Mouse (Mus musculus): ENCODE results near the gene Iqck. TPM values are rescaled to one million over a fixed set of nuclear protein-coding genes. Genes with fewer than 3 reads are reported as not detected.

The Iqck gene
- total RNA-seq, 1 experiment: 1.8 TPM

GRCm38 (mm10) chr7:118846329-118846728 lies 9.2 kb upstream of the Iqck start:
- TF ChIP-seq CHD2 (IDR thresholded peaks at IDR 0.05; ENCODE audit: low read depth, low read length): no peak
- TF ChIP-seq HCFC1 (IDR thresholded peaks at IDR 0.05; ENCODE audit: borderline replicate concordance, insufficient read depth, low read length): no peak
- Histone ChIP-seq H3K4me1 (ENCODE audit: control insufficient read depth in 2 of 2, insufficient read depth in 2 of 2, low read length in 2 of 2, poor library complexity in 1 of 2) (peaks cover 8 to 33% of the 10 kb centered on the region in 2 experiments; a peak in 3 of 4 replicates), H3K27ac (ENCODE audit: insufficient read depth, low read depth, low read length, poor library complexity, severe bottlenecking) (no peak overlapping the region), H3K9ac (ENCODE audit: insufficient read depth, low read depth, low read length, poor library complexity, severe bottlenecking) (no peak overlapping the region), H3K4me3 (ENCODE audit: insufficient read depth in 1 of 2, low read depth in 1 of 2, low read length in 2 of 2, poor library complexity in 1 of 2, severe bottlenecking in 1 of 2) (no peak overlapping the region), H3K36me3 (ENCODE audit: control insufficient read depth, insufficient read depth, low read length, poor library complexity, severe bottlenecking) (peaks cover 76% of the 10 kb centered on the region), H3K9me3 (ENCODE audit: control insufficient read depth, insufficient read depth, low read depth, low read length) (no peaks in the 10 kb centered on the region)
- in situ Hi-C loops (cut with MboI; ENCODE audit: low sequenced_read_pairs in 2 of 2, unreplicated experiment in 2 of 2): no loop called here
- no peak for DNase-seq (ENCODE audit: low read depth, low spot score)

GRCm38 (mm10) chr7:118848796-118849195 lies 6.8 kb upstream of the Iqck start:
- H3K4me3 ChIP-seq (ENCODE audit: insufficient read depth in 1 of 2, low read depth in 1 of 2, low read length in 2 of 2, poor library complexity in 1 of 2, severe bottlenecking in 1 of 2): peak overlapping the region in 1 of 2 experiments; percentile 31; a peak in 2 of 4 replicates
- TF ChIP-seq ZNF384 (IDR thresholded peaks at IDR 0.05; ENCODE audit: low read depth, low read length) (no peak), MAFK (IDR thresholded peaks at IDR 0.05; ENCODE audit: insufficient read depth, low read depth, low read length) (no peak), HCFC1 (IDR thresholded peaks at IDR 0.05; ENCODE audit: borderline replicate concordance, insufficient read depth, low read length) (no peak), CHD2 (IDR thresholded peaks at IDR 0.05; ENCODE audit: low read depth, low read length) (peak; percentile 86), ZC3H11A (IDR thresholded peaks at IDR 0.05; ENCODE audit: borderline replicate concordance, low read depth, low read length) (no peak)

GRCm38 (mm10) chr7:118849543-118850250 lies 5.9 kb upstream of the Iqck start:
- no peaks in the 10 kb centered on the region for H3K9me3 ChIP-seq (ENCODE audit: control insufficient read depth, insufficient read depth, low read depth, low read length)
- H3K36me3 ChIP-seq (ENCODE audit: control insufficient read depth, insufficient read depth, low read length, poor library complexity, severe bottlenecking): peaks cover 75% of the 10 kb centered on the region
- DNase-seq (ENCODE audit: low read depth, low spot score): no peak
- peak overlapping the region in 1 of 2 experiments; percentile 31; a peak in 1 of 4 replicates for H3K4me3 ChIP-seq (ENCODE audit: insufficient read depth in 1 of 2, low read depth in 1 of 2, low read length in 2 of 2, poor library complexity in 1 of 2, severe bottlenecking in 1 of 2)
- TF ChIP-seq MAFK (IDR thresholded peaks at IDR 0.05; ENCODE audit: insufficient read depth, low read depth, low read length) (no peak), CHD2 (IDR thresholded peaks at IDR 0.05; ENCODE audit: low read depth, low read length) (no peak), HCFC1 (IDR thresholded peaks at IDR 0.05; ENCODE audit: borderline replicate concordance, insufficient read depth, low read length) (no peak), ZNF384 (IDR thresholded peaks at IDR 0.05; ENCODE audit: low read depth, low read length) (no peak), ZC3H11A (IDR thresholded peaks at IDR 0.05; ENCODE audit: borderline replicate concordance, low read depth, low read length) (no peak)
- peak overlapping the region; percentile 56; the same call in 1 of the 2 replicates for H3K27ac ChIP-seq (ENCODE audit: insufficient read depth, low read depth, low read length, poor library complexity, severe bottlenecking)
- in situ Hi-C loops (cut with MboI; ENCODE audit: low sequenced_read_pairs in 2 of 2, unreplicated experiment in 2 of 2): no loop called here
- peaks cover 15 to 42% of the 10 kb centered on the region in 2 experiments; a peak in 3 of 4 replicates for H3K4me1 ChIP-seq (ENCODE audit: control insufficient read depth in 2 of 2, insufficient read depth in 2 of 2, low read length in 2 of 2, poor library complexity in 1 of 2)
- H3K9ac ChIP-seq (ENCODE audit: insufficient read depth, low read depth, low read length, poor library complexity, severe bottlenecking): 0 out of 2 replicates have a peak overlapping the region, but pooled peaks have one; percentile 7

More at GRCm38 (mm10) chr7:118848796-118849195, 6.8 kb upstream of the Iqck start:
- peaks cover 12 to 42% of the 10 kb centered on the region in 2 experiments; a peak in 3 of 4 replicates for H3K4me1 ChIP-seq (ENCODE audit: control insufficient read depth in 2 of 2, insufficient read depth in 2 of 2, low read length in 2 of 2, poor library complexity in 1 of 2)
- H3K9ac ChIP-seq (ENCODE audit: insufficient read depth, low read depth, low read length, poor library complexity, severe bottlenecking): 0 out of 2 replicates have a peak overlapping the region, but pooled peaks have one; percentile 29
- peaks cover 82% of the 10 kb centered on the region for H3K36me3 ChIP-seq (ENCODE audit: control insufficient read depth, insufficient read depth, low read length, poor library complexity, severe bottlenecking)
- no peaks in the 10 kb centered on the region for H3K9me3 ChIP-seq (ENCODE audit: control insufficient read depth, insufficient read depth, low read depth, low read length)
- in situ Hi-C loops (cut with MboI; ENCODE audit: low sequenced_read_pairs in 2 of 2, unreplicated experiment in 2 of 2): no loop called here
- no peak for DNase-seq (ENCODE audit: low read depth, low spot score)
- peak overlapping the region; percentile 56 for H3K27ac ChIP-seq (ENCODE audit: insufficient read depth, low read depth, low read length, poor library complexity, severe bottlenecking)

GRCm38 (mm10) chr7:118850676-118851290 lies 4.8 kb upstream of the Iqck start:
- H3K27ac ChIP-seq (ENCODE audit: insufficient read depth, low read depth, low read length, poor library complexity, severe bottlenecking): peak overlapping the region; percentile 15; the same call in 1 of the 2 replicates
- in situ Hi-C loops (cut with MboI; ENCODE audit: low sequenced_read_pairs in 2 of 2, unreplicated experiment in 2 of 2): no loop called here
- H3K36me3 ChIP-seq (ENCODE audit: control insufficient read depth, insufficient read depth, low read length, poor library complexity, severe bottlenecking): peaks cover 66% of the 10 kb centered on the region
- no peaks in the 10 kb centered on the region for H3K9me3 ChIP-seq (ENCODE audit: control insufficient read depth, insufficient read depth, low read depth, low read length)
- TF ChIP-seq HCFC1 (IDR thresholded peaks at IDR 0.05; ENCODE audit: borderline replicate concordance, insufficient read depth, low read length) (no peak), CHD2 (IDR thresholded peaks at IDR 0.05; ENCODE audit: low read depth, low read length) (no peak), ZC3H11A (IDR thresholded peaks at IDR 0.05; ENCODE audit: borderline replicate concordance, low read depth, low read length) (no peak), MAFK (IDR thresholded peaks at IDR 0.05; ENCODE audit: insufficient read depth, low read depth, low read length) (no peak), ZNF384 (IDR thresholded peaks at IDR 0.05; ENCODE audit: low read depth, low read length) (no peak)
- H3K4me3 ChIP-seq (ENCODE audit: insufficient read depth in 1 of 2, low read depth in 1 of 2, low read length in 2 of 2, poor library complexity in 1 of 2, severe bottlenecking in 1 of 2): no peak overlapping the region
- peaks cover 15 to 42% of the 10 kb centered on the region in 2 experiments; a peak in 3 of 4 replicates for H3K4me1 ChIP-seq (ENCODE audit: control insufficient read depth in 2 of 2, insufficient read depth in 2 of 2, low read length in 2 of 2, poor library complexity in 1 of 2)
- H3K9ac ChIP-seq (ENCODE audit: insufficient read depth, low read depth, low read length, poor library complexity, severe bottlenecking): 0 out of 2 replicates have a peak overlapping the region, but pooled peaks have one; percentile 1
- no peak for DNase-seq (ENCODE audit: low read depth, low spot score)

All from ES-E14 (cell line).